Mouse (Mus musculus): Measurements from ENCODE around the gene Gid8.
A peak's percentile ranks its signal among the peaks of the same experiment; 100 is the strongest.
"Not testable (repeated sequence)": the region's sequence is repeated elsewhere in the genome, so short reads cannot be mapped to it uniquely, and the experiment has no call there.

The Gid8 gene

DNA sequence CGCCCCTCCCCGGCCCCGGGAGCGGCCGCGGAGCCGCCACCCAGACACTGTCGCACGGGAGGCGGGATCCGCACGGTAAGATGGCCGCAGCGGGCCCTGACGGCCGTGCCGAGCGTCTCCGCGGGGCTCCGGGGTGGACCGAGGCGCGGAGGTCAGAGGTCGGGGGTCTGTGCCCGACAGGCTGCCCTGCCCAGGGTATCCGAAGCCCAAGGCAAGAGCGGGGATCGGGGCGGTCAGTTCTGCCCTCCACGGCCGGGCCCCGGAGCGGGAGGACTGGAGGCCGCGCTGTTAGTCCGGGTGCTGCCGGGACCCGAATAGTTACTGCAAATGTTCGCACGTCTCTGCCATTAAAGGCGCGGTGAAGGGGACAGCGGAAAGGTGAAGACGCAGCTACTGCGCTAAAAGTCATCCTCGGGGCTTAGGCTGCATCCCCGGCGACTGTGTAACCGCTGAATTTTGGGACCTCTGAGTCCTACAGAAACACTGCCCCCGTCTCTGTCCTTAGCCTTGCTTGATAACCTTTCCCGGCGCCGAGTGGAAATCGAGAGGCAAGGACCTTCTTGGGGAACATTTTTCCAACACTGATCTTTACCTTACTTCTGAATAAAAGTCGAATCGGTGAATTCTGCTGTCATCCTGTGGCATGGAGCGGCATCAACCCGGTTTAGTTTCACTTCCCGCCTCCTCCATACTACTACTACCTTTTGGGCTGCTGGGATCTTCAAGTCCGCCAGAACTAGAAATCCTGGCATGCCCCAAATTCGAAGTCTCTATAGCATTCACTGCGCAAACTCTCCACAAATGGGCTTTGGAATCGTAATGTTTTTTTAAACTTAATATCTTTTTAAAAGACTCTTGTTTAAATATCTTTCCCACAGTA is 599 bp downstream of the Gid8 start:
- peak; percentile 12 for DNase-seq (ENCODE audit: low spot score)

DNA sequence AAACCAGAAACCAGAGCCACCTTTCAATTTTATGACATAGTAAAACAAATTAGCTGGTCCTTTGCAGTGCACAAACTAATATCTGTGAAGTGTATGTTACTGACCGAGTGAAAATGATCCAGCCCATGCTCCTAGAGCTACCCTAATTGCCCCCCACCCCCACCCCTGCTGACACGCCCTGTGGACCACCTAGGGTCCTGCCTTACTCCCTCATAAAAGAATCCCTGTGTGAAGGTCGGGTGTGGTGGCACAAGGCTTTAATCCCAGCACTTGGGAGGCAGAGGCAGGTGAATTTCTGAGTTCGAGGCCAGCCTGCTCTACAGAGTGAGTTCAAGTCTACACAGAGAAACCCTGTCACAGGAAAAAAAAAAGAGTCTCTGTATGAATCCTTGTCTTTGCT is 1.6 kb downstream of the Gid8 start:
- DNase-seq (ENCODE audit: low spot score), result no peak

DNA sequence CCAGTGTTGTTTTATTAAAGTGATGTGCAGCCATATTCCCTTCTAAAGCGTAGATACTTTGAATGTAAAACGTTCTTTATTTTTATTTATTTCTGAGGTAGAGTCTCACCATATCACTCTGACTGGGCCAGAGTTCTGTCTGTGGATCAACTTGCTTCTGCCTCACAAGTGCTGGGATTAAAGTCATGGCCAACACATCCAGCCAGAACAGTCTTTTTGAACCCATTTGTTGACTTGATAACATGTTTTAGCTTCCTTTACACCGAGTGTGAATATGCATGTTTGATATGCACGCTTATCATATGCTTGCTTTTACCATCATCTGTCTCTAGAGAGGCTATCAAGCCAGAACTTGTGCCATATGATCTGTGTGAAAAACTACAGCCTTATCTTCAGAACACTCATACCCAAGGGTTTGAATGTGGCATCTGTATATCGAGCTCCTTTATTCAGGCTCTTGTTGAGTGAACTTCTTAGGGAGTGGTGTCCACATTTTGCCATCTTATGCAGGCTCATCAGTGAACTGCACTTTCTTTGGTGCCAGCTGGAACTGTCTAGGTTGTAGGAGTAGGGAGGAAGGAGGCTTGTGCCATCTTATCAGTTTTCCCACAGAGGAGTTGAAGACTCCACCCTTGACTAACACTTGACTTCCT is 2.2 kb downstream of the Gid8 start:
- no peak for DNase-seq (ENCODE audit: low spot score)

DNA sequence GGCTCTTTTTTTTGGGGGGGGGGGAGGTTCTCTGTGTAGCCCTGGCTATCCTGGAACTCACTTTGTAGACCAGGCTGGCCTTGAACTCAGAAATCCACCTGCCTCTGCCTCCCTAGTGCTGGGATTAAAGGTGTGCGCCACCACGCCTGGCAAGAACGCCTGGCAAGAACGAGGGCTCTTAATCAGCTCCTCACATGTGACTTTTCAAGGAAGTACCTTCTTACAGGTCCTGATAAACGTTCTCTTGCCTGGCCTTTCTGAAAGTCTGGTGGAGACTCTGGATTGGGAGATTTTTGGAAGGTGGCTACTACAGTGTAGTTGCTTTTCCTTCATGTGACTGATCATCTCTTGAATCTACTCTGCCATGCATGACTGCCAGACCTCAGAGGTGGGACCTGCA is 12.8 kb downstream of the Gid8 start:
- not testable (repeated sequence) for DNase-seq (ENCODE audit: low spot score)

DNA sequence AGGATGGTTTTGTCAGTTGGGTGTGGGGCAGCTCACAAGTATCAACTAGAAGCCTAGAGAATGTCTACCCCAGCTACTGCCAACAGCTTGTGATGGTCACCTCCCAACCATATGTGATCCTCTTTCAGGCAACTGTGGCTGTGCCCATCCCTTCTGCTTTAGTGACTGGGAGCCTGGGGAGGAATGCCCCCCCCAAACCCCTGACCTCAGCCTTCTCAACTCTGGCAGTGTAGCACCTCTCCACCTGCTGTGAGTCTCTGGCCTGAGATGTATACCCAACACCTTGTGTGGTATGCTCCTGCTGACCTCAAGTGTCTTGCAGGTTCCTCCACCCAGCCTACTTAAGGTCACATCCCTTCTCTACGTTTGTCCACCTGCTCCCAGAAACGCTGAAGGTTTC is 13.9 kb downstream of the Gid8 start:
- no peak for DNase-seq (ENCODE audit: low spot score)

DNA sequence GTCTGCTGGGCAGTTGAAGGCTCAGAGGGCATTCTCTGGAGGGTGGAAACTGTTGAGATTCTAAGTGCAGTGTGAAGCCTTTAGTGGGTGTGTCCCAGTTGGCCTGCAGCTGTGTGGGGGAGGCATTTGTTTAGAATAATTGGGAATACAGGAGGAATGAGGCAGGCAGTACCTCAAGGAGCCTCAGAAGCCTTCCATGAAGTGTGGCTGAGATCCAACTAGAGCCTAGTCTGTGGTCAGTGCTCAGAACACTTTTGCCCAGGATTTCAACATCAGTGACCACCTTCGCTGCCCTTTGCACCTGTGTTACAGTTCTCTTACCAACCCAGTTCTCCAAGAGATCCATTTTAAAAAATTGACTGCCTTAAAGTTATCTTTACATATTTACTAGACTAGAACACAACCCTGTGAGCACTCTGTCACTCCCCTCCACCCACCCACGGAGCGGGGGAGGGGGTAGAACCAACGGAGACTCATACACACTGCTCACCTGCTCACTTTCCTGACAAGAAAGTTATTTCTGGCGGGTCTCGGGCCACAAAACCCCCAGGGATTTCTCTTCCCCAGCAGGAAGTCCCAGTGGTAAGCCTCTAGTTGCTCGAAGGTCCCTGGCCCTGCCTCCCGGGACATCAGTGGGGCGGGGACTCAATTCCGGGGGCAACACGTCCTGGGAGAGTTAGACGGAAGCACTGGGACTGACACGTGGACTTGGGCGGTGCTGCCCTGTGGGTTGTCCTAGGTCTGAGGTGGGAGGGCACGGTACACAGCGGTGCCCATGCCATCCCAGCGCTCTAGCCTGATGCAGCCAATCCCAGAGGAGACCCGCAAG is 14.9 kb downstream of the Gid8 start, which contains the start of gene Slc17a9:
TSS of gene Slc17a9 (plus strand) at position 679 of the 829 bp plus-strand sequence.
- DNase-seq (ENCODE audit: low spot score), result no peak

DNA sequence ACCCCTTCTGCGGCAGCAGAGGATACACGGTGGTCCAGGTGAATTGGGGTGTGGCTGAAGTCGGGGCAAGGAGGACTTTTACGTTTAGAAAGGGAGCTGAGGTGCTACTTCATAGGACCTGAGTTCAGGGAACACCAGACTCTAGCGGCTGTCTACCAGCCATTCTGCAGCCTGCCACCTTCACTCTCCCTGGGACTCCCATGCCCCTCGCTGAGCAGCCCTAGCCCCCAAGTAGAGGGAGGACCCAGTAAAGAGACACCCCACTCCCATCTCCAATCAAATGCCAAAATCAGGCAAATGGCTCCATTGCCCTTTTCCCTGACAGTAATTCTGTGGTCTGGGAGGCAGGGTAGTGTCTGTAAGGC is 15.5 kb downstream of the Gid8 start:
- DNase-seq (ENCODE audit: low spot score), result no peak

DNA sequence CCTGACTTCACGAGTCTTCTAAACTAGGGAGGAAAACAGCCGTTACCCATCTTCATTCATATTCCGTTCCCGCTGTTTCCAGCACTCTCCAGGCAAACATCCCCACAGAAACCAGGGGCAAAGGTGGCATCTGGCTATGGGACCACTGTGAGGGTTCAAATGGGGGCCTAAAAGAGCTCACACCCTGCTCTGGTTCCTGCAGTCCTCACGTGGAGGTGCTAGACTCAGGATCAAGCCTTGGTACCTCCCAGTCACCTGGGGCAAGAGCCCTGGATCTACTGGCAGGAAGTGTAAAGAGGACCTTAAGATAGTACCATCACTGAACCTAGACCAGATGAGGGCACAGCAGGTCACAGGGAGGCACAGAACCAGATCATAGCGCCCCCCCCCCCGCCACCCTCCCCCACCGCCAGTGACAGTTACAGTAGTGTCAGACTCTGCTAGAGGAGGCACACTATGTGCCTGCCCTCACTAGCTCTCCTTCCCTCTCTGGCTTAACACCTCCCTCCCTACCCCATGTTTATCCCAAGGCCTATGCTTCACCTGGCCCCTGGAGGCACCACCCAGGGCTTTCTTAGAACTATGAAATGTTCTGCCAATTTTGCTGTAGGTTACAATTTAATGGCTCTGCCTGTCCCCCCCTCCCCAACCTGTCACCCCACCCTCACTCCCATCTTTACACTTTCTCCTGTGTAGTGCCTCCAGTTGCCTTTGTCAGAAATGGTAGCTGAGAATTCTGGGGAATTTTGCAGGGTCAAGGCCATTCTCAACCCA is 16.1 kb downstream of the Gid8 start:
- no peak for DNase-seq (ENCODE audit: low spot score)

DNA sequence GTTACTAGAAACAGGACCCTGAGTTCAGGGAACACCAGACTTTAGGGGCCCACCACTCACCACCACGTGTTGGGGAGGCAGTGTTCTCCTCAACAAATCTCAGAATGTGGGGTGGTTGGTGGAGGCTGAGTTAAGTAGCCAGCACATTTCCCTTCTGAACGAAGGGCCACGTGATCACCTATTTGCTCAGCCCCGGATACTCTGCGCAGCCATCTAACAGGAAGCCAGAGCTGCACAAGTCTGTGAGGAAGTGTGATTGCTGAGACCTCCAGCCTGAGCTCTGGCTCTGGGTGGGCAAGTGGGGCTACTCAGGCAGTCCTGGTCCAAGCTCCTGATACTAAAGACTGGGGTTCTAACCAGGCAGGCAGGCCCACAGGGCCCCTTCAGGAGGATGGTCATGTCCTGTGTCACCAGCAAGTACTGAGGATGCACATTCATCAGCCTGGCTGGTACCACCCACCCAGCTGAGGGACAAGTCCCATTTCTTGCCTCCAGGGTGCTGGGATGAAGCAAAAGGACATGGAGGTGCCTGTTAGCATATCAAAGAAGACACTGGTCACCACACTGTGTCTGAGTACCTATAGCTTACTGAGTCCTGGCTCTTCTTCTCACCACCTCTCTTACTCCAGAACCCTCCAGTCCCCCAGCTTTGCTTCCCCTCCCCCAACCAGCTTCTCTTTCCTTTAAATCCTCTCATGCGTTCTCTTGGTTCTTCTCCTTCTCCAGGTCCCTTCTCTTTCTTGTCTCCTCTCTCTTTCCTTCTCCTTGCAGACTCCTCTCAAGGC is 16.9 kb downstream of the Gid8 start:
- no peak for DNase-seq (ENCODE audit: low spot score)

DNA sequence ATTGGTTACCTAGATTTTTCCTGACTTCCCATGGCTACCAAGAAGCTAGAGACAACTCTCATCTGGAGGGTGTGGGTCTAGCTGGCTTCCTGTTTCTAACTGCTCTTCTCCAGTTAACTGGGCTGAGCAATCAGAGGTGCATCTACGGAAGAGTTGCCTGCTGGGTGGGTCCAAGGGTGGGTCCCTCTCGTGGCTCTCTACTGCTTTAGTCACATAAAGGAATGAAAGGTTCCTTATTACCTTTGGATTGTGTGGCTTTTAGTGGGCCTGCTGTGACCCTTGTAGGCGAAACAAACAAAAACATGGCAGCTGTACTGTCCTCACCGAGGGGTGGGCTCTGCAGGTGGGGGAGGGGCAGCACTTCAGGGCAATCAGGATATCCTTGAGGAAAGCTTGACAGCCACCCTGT is 17.7 kb downstream of the Gid8 start:
- DNase-seq (ENCODE audit: low spot score), result no peak

DNA sequence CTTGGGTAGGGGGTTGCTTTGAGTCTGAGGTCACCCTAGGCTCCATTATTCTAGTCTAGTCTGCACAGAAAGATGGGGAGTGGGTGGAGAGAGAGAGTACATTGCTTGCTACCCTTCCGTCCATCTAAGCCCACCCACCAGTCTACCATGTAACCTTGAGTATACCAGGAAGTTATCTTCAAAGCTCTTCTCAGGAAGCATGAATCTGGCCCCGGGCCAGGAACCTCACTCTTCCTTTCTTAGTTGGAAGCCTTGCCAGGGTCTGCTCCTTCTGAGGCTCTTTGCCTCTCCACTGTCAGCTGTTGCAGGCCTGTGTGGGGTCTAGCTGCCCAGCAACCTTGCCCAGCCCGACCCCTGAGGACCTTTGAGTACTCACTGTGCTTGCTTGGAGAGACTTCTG is 21.1 kb downstream of the Gid8 start:
- no peak for DNase-seq (ENCODE audit: low spot score)

DNA sequence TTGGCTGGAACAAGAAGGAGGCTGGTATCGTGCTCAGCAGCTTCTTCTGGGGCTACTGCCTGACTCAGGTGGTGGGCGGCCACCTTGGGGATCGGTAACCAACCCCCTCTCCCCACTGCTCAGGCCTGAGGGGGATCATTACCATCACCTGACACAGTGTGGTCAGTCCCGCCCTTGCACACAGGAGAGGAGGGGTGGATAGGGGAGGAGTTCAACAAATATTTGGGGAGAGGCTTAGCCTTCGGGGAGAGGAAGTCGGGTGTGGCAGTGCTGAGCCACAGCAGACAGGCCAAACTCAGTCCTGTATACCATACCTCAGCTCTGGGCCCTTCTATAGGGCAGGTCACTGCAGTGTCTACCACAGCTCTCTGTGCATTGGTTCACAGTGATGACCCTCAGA is 22.1 kb downstream of the Gid8 start:
- no peak for DNase-seq (ENCODE audit: low spot score)

DNA sequence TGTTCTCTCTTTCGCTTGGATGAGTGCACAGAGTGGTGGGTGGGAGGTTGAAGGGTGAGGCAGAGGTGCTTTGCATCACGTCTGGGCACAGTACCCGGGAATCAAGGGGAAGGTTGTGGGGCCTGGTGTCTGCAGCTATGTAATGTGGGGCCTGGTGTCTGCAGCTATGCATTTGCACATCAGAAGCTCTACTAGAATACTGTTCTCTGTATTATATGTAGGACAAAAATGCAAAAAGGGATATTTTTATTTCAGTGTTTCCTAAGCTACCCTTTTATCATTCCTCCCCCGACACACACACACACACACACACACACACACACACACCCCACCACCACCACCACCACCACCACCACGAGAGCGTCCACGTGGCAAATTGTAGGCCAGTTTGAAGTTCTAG is 25.3 kb downstream of the Gid8 start:
- DNase-seq (ENCODE audit: low spot score), result no peak

DNA sequence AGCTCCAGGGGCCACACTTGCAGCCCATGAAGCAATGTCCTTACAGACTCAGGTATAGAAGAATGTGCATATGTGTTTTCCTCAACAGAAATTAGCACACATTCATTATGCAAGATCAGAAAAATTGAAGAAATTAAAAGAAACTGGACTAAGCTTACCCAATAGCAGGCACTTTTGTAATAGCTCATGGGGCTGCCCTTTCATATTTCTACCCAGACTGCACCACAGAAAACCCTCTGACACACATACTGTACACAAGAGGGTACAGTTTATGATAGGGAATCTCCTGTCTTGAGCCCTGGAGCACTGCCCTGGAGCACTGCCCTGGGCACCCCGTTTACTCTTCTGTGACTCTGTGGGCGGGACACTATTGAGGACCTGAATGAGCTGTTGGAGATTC is 28.1 kb downstream of the Gid8 start:
- no peak for DNase-seq (ENCODE audit: low spot score)

DNA sequence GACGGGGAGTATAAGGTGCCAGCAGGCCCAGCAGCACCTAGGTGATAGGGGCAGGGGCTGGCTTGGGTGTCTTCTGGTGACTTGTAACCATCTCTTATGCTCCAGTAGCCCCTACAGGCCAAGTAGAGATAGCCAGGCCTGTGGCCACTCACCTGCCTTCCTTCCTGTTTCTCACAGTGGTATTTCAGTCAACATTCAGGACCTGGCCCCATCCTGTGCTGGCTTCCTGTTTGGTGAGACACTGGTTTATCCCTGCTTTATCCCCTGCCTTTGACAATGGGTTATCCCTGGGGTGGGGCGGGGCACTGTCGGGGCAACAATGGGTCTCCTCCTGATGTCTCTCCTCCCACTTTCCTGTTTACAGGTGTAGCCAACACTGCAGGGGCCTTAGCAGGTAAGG is 30.4 kb downstream of the Gid8 start:
- DNase-seq (ENCODE audit: low spot score), result no peak

DNA sequence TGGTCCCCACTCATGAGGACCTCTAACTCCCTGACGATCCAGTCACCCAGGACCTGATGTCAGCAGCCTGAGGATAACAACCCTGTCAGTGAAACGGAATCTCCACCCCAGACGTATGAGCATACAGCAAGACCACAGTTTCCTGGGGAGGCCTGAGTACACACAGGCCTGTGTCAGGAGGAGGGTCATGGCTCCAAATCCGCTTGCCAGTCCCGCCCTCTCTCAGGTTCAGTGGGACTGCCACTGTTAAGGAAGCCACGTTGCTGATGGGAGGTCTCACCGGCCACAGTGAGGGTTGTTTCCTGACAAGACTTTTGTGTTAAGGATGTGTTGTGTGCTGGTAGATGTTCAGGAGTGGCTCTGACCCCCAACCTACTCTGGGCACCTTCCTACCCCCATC is 31.5 kb downstream of the Gid8 start:
- DNase-seq (ENCODE audit: low spot score), result no peak

DNA sequence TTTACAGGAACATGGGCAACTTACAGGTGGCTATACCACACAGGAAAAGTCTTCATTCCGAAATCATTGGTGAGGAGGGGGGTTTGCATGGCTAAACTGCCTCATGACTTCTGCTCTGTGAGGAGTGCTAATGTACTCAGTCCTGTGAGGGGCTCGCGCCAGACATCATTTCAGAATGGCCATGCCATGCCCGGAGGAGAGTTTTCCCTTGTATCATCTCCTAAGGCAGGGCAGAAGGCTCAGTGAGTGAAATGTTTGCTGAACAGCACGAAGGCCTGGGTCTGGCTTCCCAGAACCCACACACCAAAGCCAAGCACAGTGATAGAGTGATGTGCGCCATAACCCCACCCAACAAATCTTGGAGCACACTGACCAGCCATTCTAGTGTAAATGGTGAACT is 32.9 kb downstream of the Gid8 start:
- DNase-seq (ENCODE audit: low spot score), result no peak

DNA sequence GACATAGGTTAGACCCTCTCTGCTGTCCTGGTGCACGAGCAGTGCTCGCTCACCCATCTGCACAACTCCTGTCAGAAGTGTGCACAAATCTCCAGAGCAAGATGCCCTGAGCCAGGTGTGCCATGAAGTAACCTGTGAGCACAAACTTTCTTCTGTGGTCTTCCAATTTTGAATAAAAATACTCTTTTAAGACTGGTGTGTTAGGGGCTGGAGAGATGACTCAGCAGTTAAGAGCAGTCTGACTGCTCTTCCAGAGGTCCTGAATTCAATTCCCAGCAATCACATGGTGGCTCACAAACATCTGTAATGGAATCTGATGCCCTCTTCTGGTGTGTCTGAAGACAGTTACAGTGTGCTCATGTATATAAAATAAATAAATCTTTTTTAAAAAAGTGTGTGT is 33.4 kb downstream of the Gid8 start:
- no peak for DNase-seq (ENCODE audit: low spot score)

DNA sequence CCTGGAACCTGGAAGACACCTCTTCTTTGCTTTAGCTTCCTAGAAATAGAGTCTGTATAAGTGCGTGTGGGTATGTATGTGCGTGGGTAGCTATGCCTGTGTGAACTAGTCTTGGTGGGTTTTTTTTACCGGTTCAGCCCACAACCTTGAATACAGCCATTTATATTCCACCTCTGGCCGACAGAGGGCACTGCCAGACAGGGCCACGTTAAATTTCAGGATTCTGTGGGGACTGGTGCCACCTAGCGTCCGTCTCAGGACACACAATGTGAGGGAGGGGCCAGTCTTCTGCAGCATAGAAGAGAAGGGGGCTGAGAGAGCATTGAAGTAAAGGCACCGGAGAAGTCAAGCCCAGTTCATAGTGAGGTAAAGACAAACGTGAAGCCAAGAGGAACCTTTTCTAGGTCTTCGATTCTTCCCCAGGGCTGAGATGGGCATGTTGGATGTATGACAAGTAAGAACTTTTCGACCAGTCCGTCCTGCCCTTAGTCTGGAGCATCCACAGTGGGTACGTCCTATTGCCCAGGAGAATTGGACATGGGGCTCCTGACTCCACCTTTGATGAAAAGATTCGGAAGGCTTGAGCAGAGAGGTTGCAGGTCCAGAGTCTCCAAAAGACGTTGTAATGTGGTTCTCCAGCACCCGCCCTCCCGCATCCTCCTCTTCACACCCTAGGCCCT is 35.5 kb downstream of the Gid8 start:
- peak; percentile 90 for DNase-seq (ENCODE audit: low spot score)

DNA sequence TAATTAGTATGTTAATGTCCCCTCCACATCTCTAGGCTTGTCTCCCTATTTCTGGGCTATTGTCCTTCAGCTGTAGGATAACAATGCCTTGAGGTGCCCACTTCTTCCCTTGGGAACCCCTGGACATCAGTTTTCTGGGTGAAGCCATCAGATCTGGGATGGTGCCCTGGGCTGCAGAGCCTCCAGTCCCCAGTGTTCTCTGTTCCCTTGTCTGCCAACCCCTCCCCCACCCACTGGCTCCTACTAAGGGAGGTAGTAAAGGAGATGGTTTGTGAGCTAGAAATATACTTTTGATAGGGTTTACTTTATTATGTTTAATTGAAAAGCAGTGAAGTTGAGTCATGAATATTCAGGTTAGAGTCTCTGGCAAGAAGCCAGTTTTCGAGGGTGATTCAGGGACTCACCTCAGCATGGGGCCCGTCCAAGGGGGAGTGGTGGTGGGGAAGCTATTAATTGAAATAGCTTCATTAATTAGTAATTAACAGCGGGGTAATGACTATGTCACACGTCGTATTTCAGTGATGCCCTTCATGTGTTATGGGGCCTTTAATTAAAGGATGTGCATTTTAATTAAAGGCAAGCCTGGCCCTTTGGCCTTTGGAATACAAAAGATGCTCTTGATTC is 36.8 kb downstream of the Gid8 start:
- no peak for DNase-seq (ENCODE audit: low spot score)
